Mouse (Mus musculus) bone marrow, adult 2 months (tissue): ENCODE measurements around the gene Itga1. TPM values are rescaled to one million over a fixed set of nuclear protein-coding genes. Genes with fewer than 3 reads are reported as not detected.

Experiments used
- H3K27ac ChIP-seq: fragments of 200-500 bp; 2 replicates; pipeline ENCODE4 v1.5.1; 2012; ENCODE audit warnings: low read depth, mild to moderate bottlenecking, control low read depth, inconsistent platforms, low read length; ENCODE audit not compliant: control insufficient read depth, poor library complexity, insufficient read depth
- H3K4me1 ChIP-seq: fragments of 200-500 bp; 2 replicates; pipeline ENCODE4 v1.6.1; 2011; ENCODE audit warnings: low read length; ENCODE audit not compliant: control insufficient read depth, insufficient read depth
- H3K4me3 ChIP-seq: fragments of 200-500 bp; replicated peaks from 2 replicates; pipeline ENCODE3; 2011; ENCODE audit warnings: mild to moderate bottlenecking, low read depth, low read length, control low read depth; ENCODE audit not compliant: control insufficient read depth
- CTCF ChIP-seq: fragments of 200-500 bp; IDR thresholded peaks from 2 replicates; pipeline ENCODE4 v1.5.1; 2011; ENCODE audit warnings: low read length, control low read depth; ENCODE audit not compliant: control insufficient read depth, insufficient read depth
- POLR2A ChIP-seq: fragments of 200-500 bp; IDR thresholded peaks from 2 replicates; pipeline ENCODE4 v1.6.1; 2011; ENCODE audit warnings: low read depth, mild to moderate bottlenecking, control low read depth, low read length, borderline replicate concordance; ENCODE audit not compliant: control insufficient read depth
- WGBS: fragments of 180-500 bp; shearing (Covaris S2); methylation state at CpG from one replicate; pipeline ENCODE4 v1.1.7; 2018; 5-methylcytosine and 5-hydroxymethylcytosine counted together
- polyA plus RNA-seq: library from polyadenylated mRNA; stranded (reverse); fragments of >200 nt; gene quantifications from 2 replicates; pipeline ENCODE4 v1.2.4, GENCODE M21; 2011; ENCODE audit warnings: low replicate concordance; ENCODE audit not compliant: missing spikeins, insufficient read depth, insufficient read length

The Itga1 gene
- polyA plus RNA-seq, 1 experiment = 15.5 TPM

GRCm38 (mm10) chr13:115057555-115057954, 44.2 kb downstream of the Itga1 start:
- Histone ChIP-seq H3K4me3 (no peak overlapping the region), H3K27ac (no peak overlapping the region), H3K4me1 (no peaks in the 10 kb centered on the region)
- WGBS = 78% methylated on average over 5 of the region's 5 CpGs
- no peak for TF ChIP-seq CTCF
- TF ChIP-seq POLR2A = no peak

- WGBS = 56% methylated on average over 9 of the region's 9 CpGs
Observed at GRCm38 (mm10) chr13:115054783-115055182, 47.0 kb downstream of the Itga1 start.

GRCm38 (mm10) chr13:115052568-115052967, 49.2 kb downstream of the Itga1 start:
- H3K4me3 ChIP-seq = no peak overlapping the region
- H3K27ac ChIP-seq = no peak overlapping the region
- TF ChIP-seq CTCF = no peak
- TF ChIP-seq POLR2A = no peak
- H3K4me1 ChIP-seq = no peaks in the 10 kb centered on the region
- WGBS = 83% methylated on average over 7 of the region's 7 CpGs

More at GRCm38 (mm10) chr13:115054783-115055182, 47.0 kb downstream of the Itga1 start:
- Histone ChIP-seq H3K27ac (no peak overlapping the region), H3K4me1 (no peaks in the 10 kb centered on the region), H3K4me3 (no peak overlapping the region)
- TF ChIP-seq POLR2A = no peak
- TF ChIP-seq CTCF = no peak

GRCm38 (mm10) chr13:115050660-115051559, 50.9 kb downstream of the Itga1 start:
- TF ChIP-seq POLR2A (no peak), CTCF (no peak)
- H3K4me3 ChIP-seq = no peak overlapping the region
- 78% methylated on average over 13 of the region's 13 CpGs for WGBS
- H3K4me1 ChIP-seq = no peaks in the 10 kb centered on the region
- no peak overlapping the region for H3K27ac ChIP-seq

- Histone ChIP-seq H3K27ac (no peak overlapping the region), H3K4me3 (no peak overlapping the region), H3K4me1 (no peaks in the 10 kb centered on the region)
- WGBS = 37% methylated on average over 2 of the region's 2 CpGs
- TF ChIP-seq CTCF (no peak), POLR2A (no peak)
Observed at GRCm38 (mm10) chr13:115042652-115043051, 59.1 kb downstream of the Itga1 start.

- H3K4me3 ChIP-seq = no peak overlapping the region
- TF ChIP-seq POLR2A = no peak
- TF ChIP-seq CTCF = no peak
- WGBS = 81% methylated on average over 4 of the region's 4 CpGs
- no peak overlapping the region for H3K27ac ChIP-seq
- H3K4me1 ChIP-seq = no peaks in the 10 kb centered on the region
Observed at GRCm38 (mm10) chr13:115037304-115037703, 64.5 kb downstream of the Itga1 start.

- WGBS = 53% methylated on average over 8 of the region's 8 CpGs
- no peak overlapping the region for H3K27ac ChIP-seq
- no peak for TF ChIP-seq CTCF
- no peak for TF ChIP-seq POLR2A
- no peaks in the 10 kb centered on the region for H3K4me1 ChIP-seq
- H3K4me3 ChIP-seq = no peak overlapping the region
Observed at GRCm38 (mm10) chr13:115035387-115035786, 66.4 kb downstream of the Itga1 start.

GRCm38 (mm10) chr13:115033135-115033534, 68.6 kb downstream of the Itga1 start:
- H3K27ac ChIP-seq = no peak overlapping the region
- no peaks in the 10 kb centered on the region for H3K4me1 ChIP-seq
- TF ChIP-seq CTCF (no peak), POLR2A (no peak)
- H3K4me3 ChIP-seq = no peak overlapping the region
- 68% methylated on average over 2 of the region's 2 CpGs for WGBS
